Mouse (Mus musculus) spleen, adult 2 months (tissue): ENCODE results near the gene Pard6b. TPM values are rescaled to one million over a fixed set of nuclear protein-coding genes. Genes with fewer than 3 reads are reported as not detected.
A peak's percentile ranks its signal among the peaks of the same experiment; 100 is the strongest.

ENCODE experiments used
- DNase-seq, 2 experiments: peaks; one replicate each; pipeline versions ENCODE4 v3.0.0 to v3.0.0-alpha.2; 2012 to 2021; ENCODE audit warnings: low spot score in 2 of 2, low read depth in 1 of 2
- H3K27ac ChIP-seq: fragments of 200-500 bp; 2 replicates; pipeline ENCODE4 v1.5.1; 2012; ENCODE audit warnings: low read length, inconsistent platforms; ENCODE audit not compliant: insufficient read depth
- H3K27me3 ChIP-seq: fragments of 200-500 bp; 2 replicates; pipeline ENCODE4 v1.6.1; 2012; ENCODE audit warnings: mild to moderate bottlenecking, moderate library complexity, low read length, inconsistent platforms; ENCODE audit not compliant: control insufficient read depth, insufficient read depth
- H3K36me3 ChIP-seq: fragments of 200-500 bp; 2 replicates; pipeline ENCODE4 v1.6.1; 2012; ENCODE audit warnings: mild to moderate bottlenecking, low read length, inconsistent platforms; ENCODE audit not compliant: control insufficient read depth, insufficient read depth
- H3K4me1 ChIP-seq: fragments of 200-500 bp; 2 replicates; pipeline ENCODE4 v1.6.1; 2011; ENCODE audit warnings: inconsistent platforms; ENCODE audit not compliant: control insufficient read depth, insufficient read depth, insufficient read length
- H3K4me3 ChIP-seq: fragments of 200-500 bp; 2 replicates; pipeline ENCODE4 v1.5.1; 2011; ENCODE audit warnings: mild to moderate bottlenecking, inconsistent platforms; ENCODE audit not compliant: insufficient read depth, insufficient read length; ENCODE audit errors: extremely low read depth
- CTCF ChIP-seq: fragments of 200-500 bp; IDR thresholded peaks from 2 replicates; pipeline ENCODE4 v1.5.1; 2011; ENCODE audit warnings: mild to moderate bottlenecking, inconsistent platforms; ENCODE audit not compliant: insufficient read depth, insufficient read length, insufficient replicate concordance; ENCODE audit errors: extremely low read depth
- POLR2A ChIP-seq: fragments of 200-500 bp; IDR thresholded peaks from 2 replicates; pipeline ENCODE4 v1.6.1; 2011; ENCODE audit warnings: low read depth, low read length, inconsistent platforms
- WGBS: fragments of 180-500 bp; shearing (Covaris S2); methylation state at CpG from one replicate; pipeline ENCODE4 v1.1.7; 2018; 5-methylcytosine and 5-hydroxymethylcytosine counted together
- polyA plus RNA-seq: library from polyadenylated mRNA; depleted of rRNA; stranded (reverse); fragments of >200 nt; gene quantifications from 2 replicates; pipeline ENCODE4 v1.2.3, GENCODE M21; 2012

Pard6b gene
- polyA plus RNA-seq, 1 experiment, result 1.5 TPM

- Histone ChIP-seq H3K27ac (no peak overlapping the region), H3K4me3 (no peak overlapping the region), H3K36me3 (no peaks in the 10 kb centered on the region), H3K27me3 (peaks cover 3% of the 10 kb centered on the region; the same call in 1 of the 2 replicates), H3K4me1 (no peaks in the 10 kb centered on the region)
- WGBS, result 90% methylated on average over 10 of the region's 10 CpGs
- TF ChIP-seq CTCF, result no peak
- no peak for DNase-seq
These were observed 36.0 kb upstream of the Pard6b start for GRCm38 (mm10) chr2:168044681-168045287.

- H3K27ac ChIP-seq, result no peak overlapping the region
- H3K36me3 ChIP-seq, result no peaks in the 10 kb centered on the region
- WGBS, result 90% methylated on average over 13 of the region's 13 CpGs
- no peak for TF ChIP-seq POLR2A
- no peak for TF ChIP-seq CTCF
- no peak for DNase-seq
- peaks cover 4% of the 10 kb centered on the region for H3K4me1 ChIP-seq
- H3K4me3 ChIP-seq, result no peak overlapping the region
- H3K27me3 ChIP-seq, result peaks cover 7% of the 10 kb centered on the region; the same call in 1 of the 2 replicates
These were observed 35.4 kb upstream of the Pard6b start for GRCm38 (mm10) chr2:168045357-168045756.

- no peak for DNase-seq
- TF ChIP-seq CTCF (no peak), POLR2A (no peak)
- H3K4me1 ChIP-seq, result peaks cover 6% of the 10 kb centered on the region
These were observed 35.0 kb upstream of the Pard6b start for GRCm38 (mm10) chr2:168045771-168046170.

GRCm38 (mm10) chr2:168046467-168046866 lies 34.3 kb upstream of the Pard6b start:
- Histone ChIP-seq H3K36me3 (no peaks in the 10 kb centered on the region), H3K4me3 (no peak overlapping the region), H3K27ac (no peak overlapping the region), H3K27me3 (peaks cover 12% of the 10 kb centered on the region), H3K4me1 (peaks cover 6% of the 10 kb centered on the region)
- DNase-seq, result no peak
- 85% methylated on average over 4 of the region's 4 CpGs for WGBS
- TF ChIP-seq POLR2A (no peak), CTCF (no peak)

More at GRCm38 (mm10) chr2:168045771-168046170, 35.0 kb upstream of the Pard6b start:
- H3K27ac ChIP-seq, result no peak overlapping the region
- 78% methylated on average over 5 of the region's 5 CpGs for WGBS
- no peaks in the 10 kb centered on the region for H3K36me3 ChIP-seq
- H3K27me3 ChIP-seq, result peaks cover 11% of the 10 kb centered on the region
- H3K4me3 ChIP-seq, result no peak overlapping the region

- DNase-seq, result no peak
- H3K27ac ChIP-seq, result no peak overlapping the region
- peaks cover 12% of the 10 kb centered on the region for H3K27me3 ChIP-seq
- no peaks in the 10 kb centered on the region for H3K36me3 ChIP-seq
- H3K4me1 ChIP-seq, result peaks cover 6% of the 10 kb centered on the region
- TF ChIP-seq CTCF, result no peak
- TF ChIP-seq POLR2A, result no peak
- WGBS, result 19% methylated on average over 16 of the region's 16 CpGs
- no peak overlapping the region for H3K4me3 ChIP-seq
These were observed 31.7 kb upstream of the Pard6b start for GRCm38 (mm10) chr2:168049002-168049635.

- Histone ChIP-seq H3K36me3 (no peaks in the 10 kb centered on the region), H3K27ac (no peak overlapping the region), H3K27me3 (peaks cover 12% of the 10 kb centered on the region), H3K4me3 (peak overlapping the region; percentile 33; the same call in 1 of the 2 replicates), H3K4me1 (peaks cover 6% of the 10 kb centered on the region)
- no peak for DNase-seq
- WGBS, result 5% methylated on average over 56 of the region's 56 CpGs
- TF ChIP-seq CTCF (no peak), POLR2A (no peak)
These were observed 30.5 kb upstream of the Pard6b start for GRCm38 (mm10) chr2:168050000-168050942.
